Mouse (Mus musculus): ENCODE data around the gene Actg1. TPM values are rescaled to one million over a fixed set of nuclear protein-coding genes. Genes with fewer than 3 reads are reported as not detected.

Actg1 gene
- 1,000 to 10,000 TPM; 1,363 to 1,496 TPM for total RNA-seq (2023)

DNA sequence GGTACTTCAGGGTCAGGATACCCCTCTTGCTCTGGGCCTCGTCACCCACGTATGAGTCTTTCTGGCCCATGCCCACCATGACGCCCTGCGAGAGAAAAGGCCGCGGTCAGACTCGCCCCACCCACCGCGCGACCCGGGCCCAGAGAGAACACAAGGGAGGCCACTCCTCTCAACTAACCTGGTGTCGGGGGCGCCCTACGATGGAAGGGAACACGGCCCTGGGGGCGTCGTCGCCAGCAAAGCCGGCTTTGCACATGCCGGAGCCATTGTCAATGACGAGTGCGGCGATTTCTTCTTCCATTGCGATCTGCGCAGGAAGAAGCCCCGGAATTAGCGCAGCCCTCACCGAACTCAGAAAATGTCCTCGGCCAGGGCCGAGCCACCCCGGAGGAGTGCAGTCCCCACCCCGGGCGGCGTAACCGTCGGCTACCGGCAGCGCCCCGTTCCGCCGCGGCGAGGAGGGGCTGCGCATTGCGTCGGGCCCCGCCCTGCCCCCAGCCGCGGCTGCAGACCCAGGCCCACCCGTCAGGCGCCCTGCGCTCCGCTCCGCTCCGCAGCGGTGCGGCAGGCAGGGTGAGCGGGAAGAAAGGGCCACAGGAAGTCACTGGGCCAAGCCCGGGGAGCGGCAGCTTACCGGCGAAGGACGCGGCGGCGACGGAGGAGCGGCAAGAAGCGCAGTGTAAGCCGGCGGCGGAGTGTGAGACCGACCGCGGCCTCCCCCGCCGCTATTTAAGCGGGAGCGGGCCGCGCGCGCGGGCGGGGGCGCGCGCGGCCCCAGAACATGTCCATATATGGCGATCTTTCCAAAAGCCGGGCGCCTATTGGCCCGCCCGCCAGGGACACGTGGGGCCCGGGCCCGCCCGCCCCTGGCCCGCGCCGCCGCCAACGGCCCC lies at the start of gene Actg1:
TSS of gene Actg1 (minus strand) at position 752 of the 893 bp plus-strand sequence.

GRCm38 (mm10) chr11:120378611-120379540 lies 30.5 kb upstream of the Actg1 start, which contains the start of gene Faap100:
Gene Faap100 (minus strand): TSS chr11:120378764.

DNA sequence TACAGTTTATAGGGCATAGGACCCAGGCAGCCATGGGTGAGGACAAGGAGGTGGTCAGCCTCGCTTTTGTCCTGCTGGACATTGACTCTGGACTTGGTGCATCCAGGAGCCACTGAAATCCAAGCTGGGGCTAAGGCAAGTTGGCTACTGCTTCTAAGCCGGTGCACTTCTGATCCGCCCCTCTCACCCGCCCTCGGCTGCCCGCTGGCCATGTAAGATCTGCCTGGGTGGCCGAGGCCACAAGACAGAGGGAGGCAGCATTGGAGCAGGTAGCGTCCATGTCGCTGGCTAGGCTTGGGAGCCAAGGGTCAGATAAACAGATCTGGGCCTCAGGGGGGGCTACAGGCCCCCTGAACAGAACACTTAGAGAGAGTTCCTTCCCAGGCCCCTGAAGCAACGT lies 13.0 kb upstream of the Actg1 start, which contains the start of gene Fscn2:
TSS of gene Fscn2 (plus strand) at position 240 of the 400 bp plus-strand sequence.

Other genes with a start within 250 kb of the Actg1 start
- gene Tepsin, start 249.8 kb downstream of the Actg1 start, total RNA-seq (2023) = 10 to 100 TPM; 19.3 to 23.9 TPM
- gene Ndufaf8, start 249.6 kb downstream of the Actg1 start, total RNA-seq (2023) = 10 to 100 TPM; 31.5 to 33.2 TPM
- gene Slc38a10, start 197.2 kb downstream of the Actg1 start, total RNA-seq (2023) = 100 to 1,000 TPM; 101 to 107 TPM
- under 1 TPM; 0.47 to 0.82 TPM for gene Bahcc1, start 115.6 kb downstream of the Actg1 start, total RNA-seq (2023)
- under 1 TPM in 1 of 2 experiments, not detected in 1; 0.99 TPM for gene Fscn2, start 13.0 kb upstream of the Actg1 start, total RNA-seq (2023)
- 10 to 100 TPM; 24.9 to 26.5 TPM for gene Faap100, start 30.2 kb upstream of the Actg1 start, total RNA-seq (2023)
- gene Nploc4, start 89.2 kb upstream of the Actg1 start, total RNA-seq (2023) = 10 to 100 TPM; 61.3 to 61.5 TPM
- gene Tspan10, start 94.1 kb upstream of the Actg1 start, total RNA-seq (2023) = 10 to 100 TPM; 10.1 to 87.3 TPM
- under 1 TPM in 1 of 2 experiments, not detected in 1; 0.55 TPM for gene Pde6g, start 105.0 kb upstream of the Actg1 start, total RNA-seq (2023)
- 1 to 10 TPM; 6.0 TPM for gene Oxld1, start 109.5 kb upstream of the Actg1 start, total RNA-seq (2023)
- gene Ccdc137, start 109.6 kb upstream of the Actg1 start, total RNA-seq (2023) = 10 to 100 TPM; 33.7 to 40.9 TPM
- 10 to 100 TPM; 14.0 to 17.5 TPM for gene Arl16, start 119.1 kb upstream of the Actg1 start, total RNA-seq (2023)
- 10 to 100 TPM; 39.9 to 42.8 TPM for gene Mrpl12, start 136.1 kb upstream of the Actg1 start, total RNA-seq (2023)
- 10 to 100 TPM; 11.3 to 13.5 TPM for gene Slc25a10, start 143.3 kb upstream of the Actg1 start, total RNA-seq (2023)
- not detected for gene Gcgr, start 182.2 kb upstream of the Actg1 start, total RNA-seq (2023)
- 10 to 100 TPM; 41.4 to 41.6 TPM for gene Mcrip1, start 201.2 kb upstream of the Actg1 start, total RNA-seq (2023)
- gene Ppp1r27, start 202.6 kb upstream of the Actg1 start, total RNA-seq (2023) = not detected
- 100 to 1,000 TPM; 159 to 168 TPM for gene P4hb, start 224.7 kb upstream of the Actg1 start, total RNA-seq (2023)
- 100 to 1,000 TPM; 410 to 436 TPM for gene Arhgdia, start 233.1 kb upstream of the Actg1 start, total RNA-seq (2023)
- 100 to 1,000 TPM; 112 to 138 TPM for gene Alyref, start 249.8 kb upstream of the Actg1 start, total RNA-seq (2023)
- gene Anapc11, start 249.9 kb upstream of the Actg1 start, total RNA-seq (2023) = 10 to 100 TPM; 80.1 to 83.9 TPM